Mouse (Mus musculus) liver, embryonic 14.5 days (tissue): ENCODE data around the gene Ephx4. TPM values are rescaled to one million over a fixed set of nuclear protein-coding genes. Genes with fewer than 3 reads are reported as not detected.
A peak's percentile ranks its signal among the peaks of the same experiment; 100 is the strongest.

Experiments used
- ATAC-seq: fragments of 200-750 bp; cut with Nextera tagmentation; 2 replicates; pipeline ENCODE4 v1.8.0; 2017; ENCODE audit warnings: moderate number of reproducible peaks, mild to moderate bottlenecking, moderate library complexity; ENCODE audit not compliant: insufficient read depth
- DNase-seq, 3 experiments: peaks; one replicate each; pipeline ENCODE4 v3.0.0-alpha.2; 2012 to 2013; ENCODE audit warnings: low read depth in 3 of 3, low spot score in 3 of 3
- H3K27ac ChIP-seq: fragments of 300-500 bp; sonication (generic); 2 replicates; pipeline ENCODE4 v1.5.1; 2014; ENCODE audit warnings: moderate library complexity, mild to moderate bottlenecking, control low read depth, inconsistent platforms
- H3K27me3 ChIP-seq: fragments of 300-500 bp; sonication (generic); 2 replicates; pipeline ENCODE4 v1.6.1; 2014; ENCODE audit warnings: mild to moderate bottlenecking, low read length, moderate library complexity; ENCODE audit not compliant: control insufficient read depth, insufficient read depth
- H3K36me3 ChIP-seq: fragments of 300-500 bp; sonication (generic); replicated peaks from 2 replicates; pipeline ENCODE4 v1.6.1; 2014; ENCODE audit warnings: low read depth; ENCODE audit not compliant: control insufficient read depth, insufficient read depth
- H3K4me1 ChIP-seq, 2 experiments: fragments of 200-500 bp in 1 of 2; fragments of 300-500 bp in 1 of 2; sonication (generic) in 1 of 2; replicated peaks; 2 replicates each; pipeline ENCODE4 v1.6.1; 2012 to 2014; ENCODE audit warnings: antibody characterized with exemption in 1 of 2, inconsistent platforms in 1 of 2, low read length in 1 of 2; ENCODE audit not compliant: control insufficient read depth in 2 of 2, insufficient read depth in 2 of 2
- H3K4me2 ChIP-seq: fragments of 300-500 bp; sonication (generic); 2 replicates; pipeline ENCODE4 v1.6.1; 2014; ENCODE audit warnings: low read depth, mild to moderate bottlenecking, control low read depth, moderate library complexity
- H3K4me3 ChIP-seq, 2 experiments: fragments of 200-500 bp in 1 of 2; fragments of 300-500 bp in 1 of 2; sonication (generic) in 1 of 2; 2 replicates each; pipeline ENCODE4 v1.5.1; 2012 to 2014; ENCODE audit warnings: low read depth in 2 of 2, low read length in 2 of 2, mild to moderate bottlenecking in 2 of 2, control low read depth in 1 of 2, inconsistent platforms in 1 of 2, moderate library complexity in 1 of 2; ENCODE audit not compliant: insufficient read depth in 1 of 2
- H3K9ac ChIP-seq: fragments of 300-500 bp; sonication (generic); replicated peaks from 2 replicates; pipeline ENCODE4 v1.6.1; 2014; ENCODE audit warnings: mild to moderate bottlenecking, control low read depth, moderate library complexity
- H3K9me3 ChIP-seq: fragments of 300-500 bp; sonication (generic); 2 replicates; pipeline ENCODE4 v1.6.1; 2016; ENCODE audit warnings: low read length, mixed read lengths; ENCODE audit not compliant: control insufficient read depth
- CTCF ChIP-seq: IDR thresholded peaks from 2 replicates; pipeline ENCODE4 v1.5.1; 2016; ENCODE audit warnings: antibody characterized with exemption, low read depth, control low read depth
- EP300 ChIP-seq: IDR thresholded peaks from 2 replicates; pipeline ENCODE4 v1.6.1; 2016; ENCODE audit warnings: antibody characterized with exemption, low read depth
- WGBS: fragments of 180-500 bp; shearing (Covaris S2); extraction: QIAGEN DNeasy Blood & Tissue Kit; methylation state at CpG from one replicate; pipeline ENCODE4 v1.1.7; 2014; ENCODE audit not compliant: insufficient replicate concordance; 5-methylcytosine and 5-hydroxymethylcytosine counted together
- polyA plus RNA-seq, 2 experiments: library from polyadenylated mRNA; depleted of rRNA in 1 of 2; stranded (reverse) in 1 of 2; unstranded in 1 of 2; fragments of >200 nt; fragmentation: Nextera tagmentation in 1 of 2; extraction: Ambion mirVana in 1 of 2; gene quantifications; 2 replicates each; pipeline versions ENCODE4 v1.2.1 to v1.2.3; 2012 to 2014

Ephx4 gene
- polyA plus RNA-seq, 2 experiments, result 0.03 TPM; not detected in 1

DNA sequence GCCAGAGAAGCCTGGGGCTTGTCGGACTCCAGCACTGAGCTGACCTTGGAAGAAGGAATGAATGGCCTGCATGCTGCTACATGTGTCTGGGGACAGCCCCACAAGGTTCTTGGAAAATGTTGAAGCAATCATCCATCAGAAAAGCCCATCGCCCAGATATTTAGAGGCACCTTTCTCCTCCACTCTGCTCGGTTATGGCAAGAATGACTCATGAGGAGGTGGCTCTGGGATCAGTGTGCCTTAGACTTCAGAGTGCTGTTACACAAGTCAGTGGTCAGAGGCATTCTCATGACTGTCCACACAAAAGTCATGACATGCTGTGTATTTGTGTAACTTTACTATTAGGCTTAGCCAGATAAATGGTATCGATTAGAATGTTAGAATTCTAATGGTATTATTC is 64.6 kb downstream of the Ephx4 start:
- DNase-seq, result no peak
- H3K27ac ChIP-seq, result no peak overlapping the region
- H3K4me2 ChIP-seq, result no peak overlapping the region
- H3K4me1 ChIP-seq, result peaks cover 24 to 25% of the 10 kb centered on the region in 2 experiments
- no peak overlapping the region for H3K4me3 ChIP-seq
- no peak for TF ChIP-seq CTCF
- no peak for TF ChIP-seq EP300
- H3K27me3 ChIP-seq, result no peaks in the 10 kb centered on the region
- no peaks in the 10 kb centered on the region for H3K9me3 ChIP-seq
- H3K9ac ChIP-seq, result no peak overlapping the region
- H3K36me3 ChIP-seq, result no peaks in the 10 kb centered on the region
- 74% methylated on average over 4 of the region's 4 CpGs for WGBS
- ATAC-seq, result no peak

DNA sequence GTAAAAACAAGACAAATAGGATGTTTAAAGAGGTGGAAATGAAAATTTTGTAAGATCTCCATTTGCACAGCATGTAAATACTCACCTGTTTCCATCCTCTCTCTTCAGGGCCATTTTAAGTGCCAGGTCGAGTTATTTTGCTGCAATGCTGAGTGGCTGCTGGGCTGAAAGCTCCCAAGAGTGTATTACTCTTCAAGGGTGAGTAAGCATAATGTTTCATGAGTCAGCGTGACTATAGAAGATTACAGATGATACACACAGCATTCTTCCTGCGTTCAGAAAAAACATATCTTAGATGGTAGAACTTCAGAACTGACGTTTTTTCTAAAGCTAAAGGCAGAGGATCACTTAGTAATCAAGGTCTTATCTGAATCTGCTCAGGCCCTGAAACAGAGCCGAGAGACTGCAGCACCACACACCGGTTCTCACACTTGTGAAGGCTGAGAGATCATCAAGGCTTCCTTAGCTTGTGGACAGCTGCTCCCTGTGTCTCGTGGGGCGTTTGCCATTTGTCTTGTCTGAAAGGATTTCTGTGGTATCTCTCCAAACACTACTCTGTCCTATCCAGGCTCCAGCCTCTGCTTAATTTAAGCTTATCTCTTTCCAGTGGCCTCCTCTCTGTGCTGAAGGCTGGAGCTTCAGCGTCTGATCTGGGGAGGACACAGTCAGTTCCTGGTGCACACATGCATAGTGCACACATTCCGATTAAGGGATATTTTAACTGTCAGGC is 68.2 kb downstream of the Ephx4 start:
- H3K36me3 ChIP-seq, result no peaks in the 10 kb centered on the region
- DNase-seq (peak; percentile 66 to 70 (median 69)), ATAC-seq (peak; percentile 92)
- peak overlapping the region; percentile 97 for H3K27ac ChIP-seq
- WGBS, result 27% methylated on average over 10 of the region's 10 CpGs
- no peaks in the 10 kb centered on the region for H3K27me3 ChIP-seq
- peak overlapping the region; percentile 13 to 40; a peak in 3 of 4 replicates for H3K4me3 ChIP-seq
- peak overlapping the region; percentile 57 for H3K9ac ChIP-seq
- TF ChIP-seq CTCF, result no peak
- TF ChIP-seq EP300, result peak; percentile 61
- H3K9me3 ChIP-seq, result no peaks in the 10 kb centered on the region
- peak overlapping the region; percentile 61 for H3K4me2 ChIP-seq
- peaks cover 14 to 19% of the 10 kb centered on the region in 2 experiments for H3K4me1 ChIP-seq

Other genes with a start within 250 kb of the Ephx4 start
- gene Tgfbr3, start 113.1 kb upstream of the Ephx4 start, polyA plus RNA-seq (2012; rRNA removed), result 3.1 and 4.3 TPM in 2 replicates
- 7.5 and 7.7 TPM in 2 replicates for gene Tgfbr3, start 113.1 kb upstream of the Ephx4 start, polyA plus RNA-seq (2014; fragmentation: Nextera tagmentation; extraction: Ambion mirVana)
- gene Brdt, start 71.6 kb upstream of the Ephx4 start, polyA plus RNA-seq (2012; rRNA removed), result 0.09 and 0.16 TPM in 2 replicates
- gene Brdt, start 71.6 kb upstream of the Ephx4 start, polyA plus RNA-seq (2014; fragmentation: Nextera tagmentation; extraction: Ambion mirVana), result 0.05 and 0.11 TPM in 2 replicates
- gene Lpcat2b, start 28.8 kb downstream of the Ephx4 start, polyA plus RNA-seq (2012; rRNA removed), result not detected in 2 replicates
- not detected in 2 replicates for gene Lpcat2b, start 28.8 kb downstream of the Ephx4 start, polyA plus RNA-seq (2014; fragmentation: Nextera tagmentation; extraction: Ambion mirVana)
- gene Btbd8, start 35.3 kb downstream of the Ephx4 start, polyA plus RNA-seq (2012; rRNA removed), result 0.75 and 1.1 TPM in 2 replicates
- 1.1 and 1.2 TPM in 2 replicates for gene Btbd8, start 35.3 kb downstream of the Ephx4 start, polyA plus RNA-seq (2014; fragmentation: Nextera tagmentation; extraction: Ambion mirVana)
- gene Gm42669, start 104.9 kb downstream of the Ephx4 start, polyA plus RNA-seq (2012; rRNA removed), result 0.02 and 0.06 TPM in 2 replicates
- 0.06 TPM in 1 of 2 replicates, not detected in the other for gene Gm42669, start 104.9 kb downstream of the Ephx4 start, polyA plus RNA-seq (2014; fragmentation: Nextera tagmentation; extraction: Ambion mirVana)
- 0.01 TPM in 2 replicates for gene 1700028K03Rik, start 132.0 kb downstream of the Ephx4 start, polyA plus RNA-seq (2012; rRNA removed)
- not detected in 2 replicates for gene 1700028K03Rik, start 132.0 kb downstream of the Ephx4 start, polyA plus RNA-seq (2014; fragmentation: Nextera tagmentation; extraction: Ambion mirVana)
- 1.4 and 2.6 TPM in 2 replicates for gene Rpap2, start 194.6 kb downstream of the Ephx4 start, polyA plus RNA-seq (2012; rRNA removed)
- gene Rpap2, start 194.6 kb downstream of the Ephx4 start, polyA plus RNA-seq (2014; fragmentation: Nextera tagmentation; extraction: Ambion mirVana), result 5.5 and 6.5 TPM in 2 replicates
- gene Glmn, start 195.2 kb downstream of the Ephx4 start, polyA plus RNA-seq (2012; rRNA removed), result 1.6 and 3.1 TPM in 2 replicates
- gene Glmn, start 195.2 kb downstream of the Ephx4 start, polyA plus RNA-seq (2014; fragmentation: Nextera tagmentation; extraction: Ambion mirVana), result 5.7 and 6.2 TPM in 2 replicates